Mouse (Mus musculus): ENCODE data around the gene Sp6. TPM values are rescaled to one million over a fixed set of nuclear protein-coding genes. Genes with fewer than 3 reads are reported as not detected.

The Sp6 gene
- polyA plus RNA-seq (2015; fragmentation: Nextera tagmentation; extraction: Ambion mirVana): 0.18 and 0.21 TPM in 2 replicates

GRCm38 (mm10) chr11:97013121-97013670 is at the start of gene Sp6:
TSS of gene Sp6 (plus strand) at chr11:97013394.
- Histone ChIP-seq H3K4me2 (no peak within 1 kb of the TSS), H3K4me1 (peaks cover 10% of the 10 kb centered on the region), H3K9me3 (no peaks in the 10 kb centered on the region), H3K27ac (replicated peaks) (no peak within 1 kb of the TSS), H3K27me3 (replicated peaks) (peaks cover 98% of the 10 kb centered on the region), H3K36me3 (no peaks in the 10 kb centered on the region), H3K9ac (no peak within 1 kb of the TSS), H3K4me3 (no peak within 1 kb of the TSS)
- WGBS: 13% methylated on average over 8 of the region's 8 CpGs
- no peak for ATAC-seq (ENCODE audit: extremely low read depth, insufficient number of reproducible peaks, low FRiP score, low TSS enrichment)

GRCm38 (mm10) chr11:96963580-96963979 is 49.6 kb upstream of the Sp6 start:
- 0 out of 2 replicates have a peak overlapping the region, but pooled peaks have one; percentile 37 for H3K9ac ChIP-seq
- ATAC-seq (ENCODE audit: extremely low read depth, insufficient number of reproducible peaks, low FRiP score, low TSS enrichment): peak; percentile 39; the same call in 1 of the 2 replicates
- WGBS: 15% methylated on average over 8 of the region's 8 CpGs

GRCm38 (mm10) chr11:96966172-96966571 is 47.0 kb upstream of the Sp6 start:
- H3K27me3 ChIP-seq (replicated peaks): no peaks in the 10 kb centered on the region
- ATAC-seq (ENCODE audit: extremely low read depth, insufficient number of reproducible peaks, low FRiP score, low TSS enrichment): no peak
- H3K4me2 ChIP-seq: no peak overlapping the region
- peaks cover 51% of the 10 kb centered on the region for H3K4me1 ChIP-seq
- H3K9ac ChIP-seq: no peak overlapping the region
- no peaks in the 10 kb centered on the region for H3K9me3 ChIP-seq
- H3K4me3 ChIP-seq: no peak overlapping the region
- H3K36me3 ChIP-seq: peaks cover 23% of the 10 kb centered on the region
- no peak overlapping the region for H3K27ac ChIP-seq (replicated peaks)
- WGBS: 79% methylated on average over 3 of the region's 3 CpGs

More at GRCm38 (mm10) chr11:96963580-96963979, 49.6 kb upstream of the Sp6 start:
- H3K27ac ChIP-seq (replicated peaks): no peak overlapping the region
- no peak overlapping the region for H3K4me3 ChIP-seq
- H3K27me3 ChIP-seq (replicated peaks): no peaks in the 10 kb centered on the region
- H3K4me1 ChIP-seq: peaks cover 25% of the 10 kb centered on the region
- H3K4me2 ChIP-seq: no peak overlapping the region
- H3K9me3 ChIP-seq: no peaks in the 10 kb centered on the region
- H3K36me3 ChIP-seq: peaks cover 48% of the 10 kb centered on the region

GRCm38 (mm10) chr11:96966914-96967543 is 46.2 kb upstream of the Sp6 start:
- Histone ChIP-seq H3K4me2 (peak overlapping the region; percentile 59), H3K27ac (replicated peaks) (peak overlapping the region; percentile 99), H3K4me1 (peaks cover 60% of the 10 kb centered on the region), H3K9ac (peak overlapping the region; percentile 55), H3K27me3 (replicated peaks) (no peaks in the 10 kb centered on the region), H3K36me3 (peaks cover 14% of the 10 kb centered on the region), H3K9me3 (no peaks in the 10 kb centered on the region), H3K4me3 (no peak overlapping the region)
- WGBS: 71% methylated on average over 13 of the region's 13 CpGs
- ATAC-seq (ENCODE audit: extremely low read depth, insufficient number of reproducible peaks, low FRiP score, low TSS enrichment): no peak

GRCm38 (mm10) chr11:96967544-96968269 is 45.5 kb upstream of the Sp6 start:
- ATAC-seq (ENCODE audit: extremely low read depth, insufficient number of reproducible peaks, low FRiP score, low TSS enrichment): no peak
- H3K4me2 ChIP-seq: peak overlapping the region; percentile 59
- no peaks in the 10 kb centered on the region for H3K9me3 ChIP-seq
- H3K36me3 ChIP-seq: peaks cover 8% of the 10 kb centered on the region
- peaks cover 67% of the 10 kb centered on the region for H3K4me1 ChIP-seq
- WGBS: 47% methylated on average over 11 of the region's 11 CpGs
- peak overlapping the region; percentile 99 for H3K27ac ChIP-seq (replicated peaks)
- H3K27me3 ChIP-seq (replicated peaks): no peaks in the 10 kb centered on the region
- H3K9ac ChIP-seq: peak overlapping the region; percentile 55
- H3K4me3 ChIP-seq: no peak overlapping the region

- 25% methylated on average over 6 of the region's 6 CpGs for WGBS
These were observed 44.7 kb upstream of the Sp6 start for GRCm38 (mm10) chr11:96968476-96968875.

GRCm38 (mm10) chr11:96969280-96969722 is 43.9 kb upstream of the Sp6 start:
- Histone ChIP-seq H3K36me3 (0 out of 2 replicates have a peak, but pooled peaks cover 5% of the 10 kb centered on the region), H3K4me2 (peak overlapping the region; percentile 59), H3K9ac (peak overlapping the region; percentile 55), H3K4me1 (peaks cover 74% of the 10 kb centered on the region), H3K4me3 (peak overlapping the region; percentile 21), H3K27me3 (replicated peaks) (no peaks in the 10 kb centered on the region), H3K9me3 (no peaks in the 10 kb centered on the region), H3K27ac (replicated peaks) (peak overlapping the region; percentile 99)
- 0 out of 2 replicates have a peak, but pooled peaks have one; percentile 41 for ATAC-seq (ENCODE audit: extremely low read depth, insufficient number of reproducible peaks, low FRiP score, low TSS enrichment)
- WGBS: 26% methylated on average over 5 of the region's 5 CpGs

More at GRCm38 (mm10) chr11:96968476-96968875, 44.7 kb upstream of the Sp6 start:
- Histone ChIP-seq H3K27me3 (replicated peaks) (no peaks in the 10 kb centered on the region), H3K4me1 (peaks cover 70% of the 10 kb centered on the region), H3K9me3 (no peaks in the 10 kb centered on the region), H3K36me3 (0 out of 2 replicates have a peak, but pooled peaks cover 3% of the 10 kb centered on the region), H3K27ac (replicated peaks) (peak overlapping the region; percentile 99), H3K4me3 (0 out of 2 replicates have a peak overlapping the region, but pooled peaks have one; percentile 4), H3K9ac (peak overlapping the region; percentile 55), H3K4me2 (peak overlapping the region; percentile 59)
- no peak for ATAC-seq (ENCODE audit: extremely low read depth, insufficient number of reproducible peaks, low FRiP score, low TSS enrichment)

GRCm38 (mm10) chr11:96969746-96970145 is 43.4 kb upstream of the Sp6 start:
- H3K27ac ChIP-seq (replicated peaks): peak overlapping the region; percentile 99
- no peaks in the 10 kb centered on the region for H3K27me3 ChIP-seq (replicated peaks)
- ATAC-seq (ENCODE audit: extremely low read depth, insufficient number of reproducible peaks, low FRiP score, low TSS enrichment): peak; percentile 43; the same call in 1 of the 2 replicates
- H3K4me2 ChIP-seq: peak overlapping the region; percentile 59
- WGBS: 18% methylated on average over 1 of the region's 1 CpGs
- H3K36me3 ChIP-seq: 0 out of 2 replicates have a peak, but pooled peaks cover 5% of the 10 kb centered on the region
- H3K4me1 ChIP-seq: peaks cover 74% of the 10 kb centered on the region
- H3K9ac ChIP-seq: peak overlapping the region; percentile 55
- H3K9me3 ChIP-seq: no peaks in the 10 kb centered on the region
- H3K4me3 ChIP-seq: peak overlapping the region; percentile 21; the same call in 1 of the 2 replicates

- Histone ChIP-seq H3K9ac (peak overlapping the region; percentile 55), H3K36me3 (0 out of 2 replicates have a peak, but pooled peaks cover 2% of the 10 kb centered on the region), H3K27ac (replicated peaks) (peak overlapping the region; percentile 99), H3K4me2 (peak overlapping the region; percentile 59), H3K27me3 (replicated peaks) (no peaks in the 10 kb centered on the region), H3K4me1 (peaks cover 80% of the 10 kb centered on the region), H3K9me3 (no peaks in the 10 kb centered on the region), H3K4me3 (no peak overlapping the region)
- ATAC-seq (ENCODE audit: extremely low read depth, insufficient number of reproducible peaks, low FRiP score, low TSS enrichment): no peak
- WGBS: 40% methylated on average over 3 of the region's 3 CpGs
These were observed 42.9 kb upstream of the Sp6 start for GRCm38 (mm10) chr11:96970341-96970740.

GRCm38 (mm10) chr11:96972906-96973305 is 40.3 kb upstream of the Sp6 start:
- H3K4me1 ChIP-seq: peaks cover 83% of the 10 kb centered on the region
- WGBS: 77% methylated on average over 5 of the region's 5 CpGs
- H3K4me2 ChIP-seq: no peak overlapping the region
- no peak overlapping the region for H3K4me3 ChIP-seq
- no peaks in the 10 kb centered on the region for H3K27me3 ChIP-seq (replicated peaks)
- H3K36me3 ChIP-seq: 0 out of 2 replicates have a peak, but pooled peaks cover 2% of the 10 kb centered on the region
- no peaks in the 10 kb centered on the region for H3K9me3 ChIP-seq
- H3K27ac ChIP-seq (replicated peaks): 0 out of 2 replicates have a peak overlapping the region, but pooled peaks have one; percentile 26
- no peak for ATAC-seq (ENCODE audit: extremely low read depth, insufficient number of reproducible peaks, low FRiP score, low TSS enrichment)
- peak overlapping the region; percentile 2 for H3K9ac ChIP-seq

All from heart, embryonic 13.5 days (tissue).